Mouse (Mus musculus) macrophage (primary cell): Measurements from ENCODE around the gene Ankrd11. TPM values are rescaled to one million over a fixed set of nuclear protein-coding genes. Genes with fewer than 3 reads are reported as not detected.

Source experiments
- H3K27ac ChIP-seq: fragments of 350-480 bp; formaldehyde crosslinking; 2 replicates; pipeline ENCODE4 v1.9.0; 2021
- H3K36me3 ChIP-seq: fragments of 350-480 bp; formaldehyde crosslinking; 2 replicates; pipeline ENCODE4 v1.9.0; 2021; ENCODE audit errors: inconsistent target
- H3K4me3 ChIP-seq: fragments of 350-480 bp; formaldehyde crosslinking; 2 replicates; pipeline ENCODE4 v1.9.0; 2021; ENCODE audit errors: inconsistent target
- H3K79me2 ChIP-seq: fragments of 350-480 bp; formaldehyde crosslinking; 2 replicates; pipeline ENCODE4 v1.9.0; 2021; ENCODE audit errors: inconsistent target
- WGBS: methylation state at CpG from one replicate; pipeline ENCODE4 v1.1.7; 2026; ENCODE audit warnings: inconsistent platforms; ENCODE audit not compliant: missing documents; 5-methylcytosine and 5-hydroxymethylcytosine counted together
- polyA plus RNA-seq: library from polyadenylated mRNA; stranded (reverse); fragments of 250-400 nt; gene quantifications from 3 replicates; pipeline ENCODE4 v1.2.4, GENCODE M21; 2018; ENCODE audit warnings: inconsistent platforms

Ankrd11 gene
- polyA plus RNA-seq, 1 experiment from 2014 or later, result 46.6 TPM

DNA sequence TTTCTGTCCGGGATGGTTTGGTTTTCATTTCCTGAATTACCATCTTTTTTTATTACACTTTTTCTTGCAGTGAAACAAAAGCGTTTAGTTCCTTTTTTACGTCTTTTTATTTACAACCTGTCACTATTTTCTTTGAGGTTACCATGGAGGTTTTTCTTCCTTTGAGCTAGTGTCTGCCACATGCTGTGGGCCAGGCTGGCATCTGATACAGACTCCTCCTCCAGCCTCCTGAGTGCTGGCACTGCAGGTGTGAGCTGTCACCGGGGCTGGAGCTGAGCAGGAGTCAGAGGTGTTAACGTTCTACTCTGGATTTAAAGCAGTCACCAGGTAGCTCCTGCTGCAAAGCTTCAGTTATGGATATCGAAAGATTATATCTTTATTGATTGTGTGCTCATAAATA is 168.9 kb downstream of the Ankrd11 start:
- H3K4me3 ChIP-seq, result no peak overlapping the region
- H3K36me3 ChIP-seq, result no peaks in the 10 kb centered on the region
- WGBS, result 23% methylated on average over 6 of the region's 6 CpGs
- peaks cover 32% of the 10 kb centered on the region; the same call in 1 of the 2 replicates for H3K79me2 ChIP-seq
- H3K27ac ChIP-seq, result no peak overlapping the region

GRCm38 (mm10) chr8:122871663-122872062 is 170.4 kb downstream of the Ankrd11 start:
- H3K79me2 ChIP-seq, result peaks cover 32% of the 10 kb centered on the region; the same call in 1 of the 2 replicates
- WGBS, result 82% methylated on average over 9 of the region's 9 CpGs
- no peak overlapping the region for H3K4me3 ChIP-seq
- no peak overlapping the region for H3K27ac ChIP-seq
- no peaks in the 10 kb centered on the region for H3K36me3 ChIP-seq

DNA sequence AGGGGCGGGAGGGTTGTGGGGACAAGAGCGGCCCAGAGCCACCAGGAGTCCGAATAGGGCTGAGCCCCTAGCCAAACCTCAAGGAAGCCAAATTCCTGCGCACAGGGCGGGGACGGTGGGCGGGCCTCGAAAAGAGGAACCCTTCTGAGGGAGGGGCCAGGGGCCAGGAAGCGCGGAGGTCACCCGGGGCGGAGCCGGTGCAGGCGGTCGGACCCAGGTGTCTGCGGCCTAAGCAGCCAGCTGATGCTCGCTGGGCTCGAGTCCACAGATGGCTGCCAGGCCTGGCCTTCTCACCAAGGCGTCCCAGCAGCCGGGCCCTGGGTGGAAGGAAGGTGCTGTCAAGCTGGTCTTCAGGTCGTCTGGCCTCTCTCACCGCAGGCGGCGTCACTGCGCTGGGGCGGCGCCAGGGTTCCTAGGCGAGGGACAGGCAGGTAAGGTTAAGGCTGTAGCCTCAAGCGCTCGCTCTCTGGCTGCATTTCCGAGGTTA is 171.7 kb downstream of the Ankrd11 start:
- peaks cover 30% of the 10 kb centered on the region; the same call in 1 of the 2 replicates for H3K79me2 ChIP-seq
- no peaks in the 10 kb centered on the region for H3K36me3 ChIP-seq
- H3K4me3 ChIP-seq, result peak overlapping the region; percentile 43
- 4% methylated on average over 29 of the region's 31 CpGs for WGBS
- H3K27ac ChIP-seq, result no peak overlapping the region

GRCm38 (mm10) chr8:122867982-122868381 is 174.1 kb downstream of the Ankrd11 start:
- H3K36me3 ChIP-seq, result no peaks in the 10 kb centered on the region
- H3K79me2 ChIP-seq, result peaks cover 13% of the 10 kb centered on the region; the same call in 1 of the 2 replicates
- H3K27ac ChIP-seq, result no peak overlapping the region
- H3K4me3 ChIP-seq, result no peak overlapping the region
- 96% methylated on average over 6 of the region's 6 CpGs for WGBS

- 77% methylated on average over 8 of the region's 8 CpGs for WGBS
- Histone ChIP-seq H3K36me3 (no peaks in the 10 kb centered on the region), H3K27ac (no peak overlapping the region), H3K79me2 (peaks cover under 1% of the 10 kb centered on the region; the same call in 1 of the 2 replicates), H3K4me3 (no peak overlapping the region)
Observed at GRCm38 (mm10) chr8:122866231-122866630, 175.8 kb downstream of the Ankrd11 start.

GRCm38 (mm10) chr8:122865441-122865840 is 176.6 kb downstream of the Ankrd11 start:
- Histone ChIP-seq H3K36me3 (no peaks in the 10 kb centered on the region), H3K4me3 (no peak overlapping the region), H3K79me2 (no peaks in the 10 kb centered on the region), H3K27ac (no peak overlapping the region)
- 59% methylated on average over 10 of the region's 10 CpGs for WGBS

- Histone ChIP-seq H3K36me3 (no peaks in the 10 kb centered on the region), H3K79me2 (no peaks in the 10 kb centered on the region), H3K4me3 (no peak overlapping the region), H3K27ac (no peak overlapping the region)
- WGBS, result 67% methylated on average over 25 of the region's 26 CpGs
Observed at GRCm38 (mm10) chr8:122864719-122865129, 177.4 kb downstream of the Ankrd11 start.

- H3K79me2 ChIP-seq, result no peaks in the 10 kb centered on the region
- H3K27ac ChIP-seq, result no peak overlapping the region
- 83% methylated on average over 13 of the region's 13 CpGs for WGBS
- H3K4me3 ChIP-seq, result no peak overlapping the region
- H3K36me3 ChIP-seq, result no peaks in the 10 kb centered on the region
Observed at GRCm38 (mm10) chr8:122859843-122860242, 182.2 kb downstream of the Ankrd11 start.

DNA sequence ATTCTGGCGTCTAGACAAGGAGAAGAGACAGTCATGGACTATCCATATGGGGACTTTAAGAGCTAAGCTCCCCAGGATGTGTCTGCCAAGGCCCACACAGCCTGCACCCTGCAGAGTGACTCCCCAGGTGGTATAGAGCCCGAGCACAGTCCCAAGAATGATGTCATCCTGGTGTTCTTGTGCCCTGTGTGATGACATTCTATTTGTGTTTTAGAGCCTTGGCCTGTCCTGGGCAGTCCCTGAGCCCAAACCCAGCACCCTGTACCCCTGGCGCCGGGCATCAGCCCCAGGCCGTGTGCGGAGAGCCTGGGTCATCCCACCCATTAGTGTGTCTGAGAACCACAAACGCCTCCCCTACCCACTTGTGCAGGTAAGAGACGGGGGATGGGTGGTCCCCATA is 185.8 kb downstream of the Ankrd11 start:
- no peak overlapping the region for H3K4me3 ChIP-seq
- WGBS, result 80% methylated on average over 8 of the region's 8 CpGs
- H3K79me2 ChIP-seq, result no peaks in the 10 kb centered on the region
- no peaks in the 10 kb centered on the region for H3K36me3 ChIP-seq
- H3K27ac ChIP-seq, result no peak overlapping the region

DNA sequence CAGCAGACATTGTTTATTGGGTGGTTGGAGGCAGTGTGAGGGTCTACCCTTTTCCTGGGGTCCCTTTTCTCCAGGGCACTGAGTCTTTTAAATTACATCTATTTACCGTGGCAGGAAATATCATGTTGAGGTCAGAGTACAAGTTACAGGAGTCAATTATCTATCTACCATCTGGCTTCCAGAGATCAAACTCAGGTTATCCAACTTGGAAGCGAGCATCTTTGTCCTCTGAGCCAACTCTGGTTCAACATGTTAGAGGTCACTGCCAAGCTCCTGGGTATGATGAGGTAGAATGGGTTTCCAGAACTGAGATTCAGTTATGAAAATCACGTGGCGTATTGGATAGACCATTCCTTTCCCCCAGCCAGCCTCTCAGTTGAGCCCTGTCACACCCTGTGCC is 187.0 kb downstream of the Ankrd11 start:
- 84% methylated on average over 4 of the region's 4 CpGs for WGBS
- no peak overlapping the region for H3K4me3 ChIP-seq
- no peaks in the 10 kb centered on the region for H3K79me2 ChIP-seq
- H3K36me3 ChIP-seq, result no peaks in the 10 kb centered on the region
- H3K27ac ChIP-seq, result no peak overlapping the region

DNA sequence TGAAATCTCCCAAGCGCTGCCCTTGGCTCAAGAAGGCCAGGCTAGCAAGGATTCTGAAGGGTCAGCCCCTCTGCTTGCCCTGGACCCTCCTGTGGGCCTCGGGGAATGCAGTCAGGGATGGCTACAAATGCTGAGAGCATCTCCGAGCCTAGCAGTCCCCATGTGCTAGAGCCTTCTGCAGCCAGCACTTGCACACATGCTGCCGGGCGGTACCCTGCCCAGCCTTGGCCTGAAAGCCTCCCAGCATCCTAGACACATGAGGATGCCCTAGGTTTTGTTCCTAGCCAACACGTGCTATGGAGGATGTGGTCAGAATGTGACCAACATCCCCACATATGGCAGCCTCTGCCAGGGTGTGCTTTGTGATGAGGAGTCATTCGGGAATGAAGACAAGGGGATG is 187.7 kb downstream of the Ankrd11 start:
- Histone ChIP-seq H3K36me3 (no peaks in the 10 kb centered on the region), H3K4me3 (no peak overlapping the region), H3K27ac (no peak overlapping the region), H3K79me2 (no peaks in the 10 kb centered on the region)
- 85% methylated on average over 7 of the region's 7 CpGs for WGBS

GRCm38 (mm10) chr8:122853340-122853771 is 188.7 kb downstream of the Ankrd11 start:
- 78% methylated on average over 11 of the region's 11 CpGs for WGBS
- Histone ChIP-seq H3K36me3 (no peaks in the 10 kb centered on the region), H3K27ac (no peak overlapping the region), H3K4me3 (no peak overlapping the region), H3K79me2 (no peaks in the 10 kb centered on the region)

DNA sequence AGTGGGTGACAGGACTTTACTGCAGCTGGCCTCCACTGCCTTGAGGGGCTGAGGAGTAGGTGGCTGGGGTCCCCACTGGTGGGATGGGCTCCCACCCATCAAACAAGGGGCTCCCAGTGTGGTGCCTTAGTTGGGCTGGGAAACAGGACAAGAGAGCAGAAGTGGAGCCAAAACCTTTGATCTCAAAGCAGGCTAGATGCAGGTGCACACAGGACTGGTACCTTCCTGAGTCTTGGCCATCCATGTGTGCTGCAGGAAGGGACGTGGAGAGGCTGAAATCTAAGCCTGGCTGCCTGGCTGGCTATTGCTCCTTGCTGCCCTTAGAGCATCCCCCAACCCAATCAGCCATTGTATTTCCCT is 189.6 kb downstream of the Ankrd11 start:
- no peak overlapping the region for H3K27ac ChIP-seq
- 71% methylated on average over 1 of the region's 1 CpGs for WGBS
- no peak overlapping the region for H3K4me3 ChIP-seq
- H3K36me3 ChIP-seq, result no peaks in the 10 kb centered on the region
- H3K79me2 ChIP-seq, result no peaks in the 10 kb centered on the region

DNA sequence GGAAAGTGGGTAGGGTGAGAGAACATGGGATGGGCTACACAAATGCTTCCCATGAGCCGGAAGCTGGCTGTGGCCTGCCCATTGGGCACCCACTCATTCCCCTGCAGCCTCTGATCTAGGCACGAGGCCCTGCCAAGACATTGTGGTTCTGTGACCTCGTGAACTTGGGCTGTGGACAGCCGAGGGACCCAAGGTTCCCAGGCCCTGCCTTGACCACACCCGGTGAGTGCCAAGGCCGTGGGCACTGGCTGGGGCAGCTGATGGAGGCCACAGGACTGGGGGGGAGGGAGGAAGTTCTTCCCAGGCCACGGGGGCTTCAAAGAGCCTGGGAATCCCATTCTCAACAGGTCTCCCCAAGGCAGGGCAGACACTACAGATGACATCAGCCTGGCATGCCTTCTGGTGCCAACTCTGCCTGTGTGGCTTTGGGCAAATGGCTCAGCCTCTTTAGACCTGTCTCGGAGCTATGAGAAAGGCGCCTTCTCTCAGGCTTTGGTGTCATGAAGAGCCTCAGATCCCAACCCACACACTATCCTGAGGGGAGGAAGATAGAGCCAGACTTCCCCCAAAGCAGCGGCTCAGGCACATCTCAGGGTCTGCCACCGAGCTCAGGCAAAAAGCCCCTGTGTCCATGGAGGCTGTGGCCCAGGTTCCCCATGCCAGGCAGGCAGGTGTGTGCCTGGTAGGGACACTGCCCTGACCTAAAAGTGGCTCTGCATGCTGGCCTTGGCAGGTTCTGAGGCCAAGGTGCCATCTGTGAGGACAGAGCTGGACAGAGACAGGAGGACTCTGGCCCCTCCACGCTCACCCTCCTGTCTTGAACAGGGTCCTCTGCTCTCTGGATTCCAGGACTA is 190.2 kb downstream of the Ankrd11 start:
- H3K27ac ChIP-seq, result no peak overlapping the region
- H3K79me2 ChIP-seq, result no peaks in the 10 kb centered on the region
- no peak overlapping the region for H3K4me3 ChIP-seq
- WGBS, result 81% methylated on average over 12 of the region's 12 CpGs
- H3K36me3 ChIP-seq, result no peaks in the 10 kb centered on the region

- WGBS, result 88% methylated on average over 3 of the region's 3 CpGs
- no peak overlapping the region for H3K27ac ChIP-seq
- H3K36me3 ChIP-seq, result no peaks in the 10 kb centered on the region
- H3K79me2 ChIP-seq, result no peaks in the 10 kb centered on the region
- H3K4me3 ChIP-seq, result no peak overlapping the region
Observed at GRCm38 (mm10) chr8:122850641-122851240, 191.3 kb downstream of the Ankrd11 start.
